12 mouse cellular contexts compared by ENCODE assay signal in genomic region chr4:126779148-126779581, GRCm38 (mm10). TPM values are rescaled to one million over a fixed set of nuclear protein-coding genes. Genes with fewer than 3 reads are reported as not detected.
DNase-seq lines count a peak whose midpoint lies in the region; ATAC-seq lines count a peak whose summit lies in the region.
"Had no signal": no experiment of that assay in that cellular context is flagged by ENCODE, and none has a peak within 500 bp of the region (broad histone marks: within the 10 kb centered on the region; RNA-seq: fewer than 3 reads in every experiment).

No protein-coding gene starts in this region.

- WGBS in heart, embryonic 16.5 days: 34% methylated on average over 8 of the region's 8 CpGs
- 33% methylated on average over 8 of the region's 8 CpGs for WGBS in embryonic facial prominence, embryonic 13.5 days
- WGBS in forebrain, embryonic 16.5 days: 13% methylated on average over 8 of the region's 8 CpGs
- WGBS in midbrain, embryonic 15.5 days: 16% methylated on average over 8 of the region's 8 CpGs
- WGBS in liver, embryonic 12.5 days (ENCODE audit: insufficient replicate concordance): 73% methylated on average over 8 of the region's 8 CpGs

- no peak overlapping the region for H3K4me3 ChIP-seq in heart, embryonic 16.5 days (ENCODE audit: low read length)
- H3K4me3 ChIP-seq in embryonic facial prominence, embryonic 13.5 days: no peak overlapping the region
- H3K4me3 ChIP-seq in forebrain, embryonic 16.5 days (replicated peaks; ENCODE audit: low read length): no peak overlapping the region
- H3K4me3 ChIP-seq in midbrain, embryonic 15.5 days: no peak overlapping the region
- H3K4me3 ChIP-seq in liver, embryonic 12.5 days: no peak overlapping the region
- H3K4me3 ChIP-seq: limb, embryonic 13.5 days had no signal

- no peak overlapping the region for H3K9ac ChIP-seq in heart, embryonic 16.5 days (ENCODE audit: low read length)
- H3K9ac ChIP-seq in embryonic facial prominence, embryonic 13.5 days: no peak overlapping the region
- H3K9ac ChIP-seq in forebrain, embryonic 16.5 days (replicated peaks; ENCODE audit: low read depth, low read length): peak overlapping the region; percentile 20; the same call in 1 of the 2 replicates
- H3K9ac ChIP-seq in midbrain, embryonic 15.5 days: peak overlapping the region; percentile 6; the same call in 1 of the 2 replicates
- no peak overlapping the region for H3K9ac ChIP-seq in liver, embryonic 12.5 days
- H3K9ac ChIP-seq: limb, embryonic 13.5 days had no signal

- intact Hi-C loops in heart, postnatal 14 days (cut with DNase I): no loop called here

- no peaks in the 10 kb centered on the region for H3K9me3 ChIP-seq in heart, embryonic 16.5 days (replicated peaks; ENCODE audit: control insufficient read depth, low read length)
- no peaks in the 10 kb centered on the region for H3K9me3 ChIP-seq in embryonic facial prominence, embryonic 13.5 days
- H3K9me3 ChIP-seq in forebrain, embryonic 16.5 days (ENCODE audit: control insufficient read depth, low read length): no peaks in the 10 kb centered on the region
- no peaks in the 10 kb centered on the region for H3K9me3 ChIP-seq in midbrain, embryonic 15.5 days
- H3K9me3 ChIP-seq in liver, embryonic 12.5 days (replicated peaks): no peaks in the 10 kb centered on the region
- H3K9me3 ChIP-seq: limb, embryonic 13.5 days had no signal

- ATAC-seq in heart, embryonic 16.5 days (replicated peaks; ENCODE audit: extremely low read depth, insufficient read depth, low FRiP score): no peak
- no peak for ATAC-seq in embryonic facial prominence, embryonic 13.5 days (ENCODE audit: insufficient number of reproducible peaks, insufficient read depth, low FRiP score, low TSS enrichment, low read depth)
- ATAC-seq in forebrain, embryonic 16.5 days: peak; percentile 26
- peak; percentile 72 for ATAC-seq in midbrain, embryonic 15.5 days (replicated peaks)
- no peak for ATAC-seq in megakaryocyte progenitor cell, adult 5-6 weeks (replicated peaks; ENCODE audit: poor library complexity)
- ATAC-seq in liver, embryonic 12.5 days: no peak
- ATAC-seq: lung, postnatal 0 days had no signal

- no peaks in the 10 kb centered on the region for H3K36me3 ChIP-seq in heart, embryonic 16.5 days (ENCODE audit: control insufficient read depth, insufficient read depth)
- peaks cover 2% of the 10 kb centered on the region; the same call in 1 of the 2 replicates for H3K36me3 ChIP-seq in embryonic facial prominence, embryonic 13.5 days
- H3K36me3 ChIP-seq in forebrain, embryonic 16.5 days (ENCODE audit: control insufficient read depth, insufficient read depth): no peaks in the 10 kb centered on the region
- no peaks in the 10 kb centered on the region for H3K36me3 ChIP-seq in midbrain, embryonic 15.5 days (replicated peaks)
- no peaks in the 10 kb centered on the region for H3K36me3 ChIP-seq in liver, embryonic 12.5 days
- H3K36me3 ChIP-seq: limb, embryonic 13.5 days had no signal

- peak overlapping the region; percentile 41 for H3K4me2 ChIP-seq in heart, embryonic 16.5 days (ENCODE audit: low read depth, low read length)
- H3K4me2 ChIP-seq in embryonic facial prominence, embryonic 13.5 days: peak overlapping the region; percentile 17; the same call in 1 of the 2 replicates
- H3K4me2 ChIP-seq in forebrain, embryonic 16.5 days (ENCODE audit: low read length): peak overlapping the region; percentile 23
- peak overlapping the region; percentile 27 for H3K4me2 ChIP-seq in midbrain, embryonic 15.5 days
- no peak overlapping the region for H3K4me2 ChIP-seq in liver, embryonic 12.5 days

- no peaks in the 10 kb centered on the region for H3K27me3 ChIP-seq in heart, embryonic 16.5 days (ENCODE audit: control insufficient read depth, insufficient read depth, low read length)
- no peaks in the 10 kb centered on the region for H3K27me3 ChIP-seq in embryonic facial prominence, embryonic 13.5 days
- H3K27me3 ChIP-seq in forebrain, embryonic 16.5 days (replicated peaks; ENCODE audit: control insufficient read depth, insufficient read depth, low read length): no peaks in the 10 kb centered on the region
- H3K27me3 ChIP-seq in midbrain, embryonic 15.5 days (replicated peaks): no peaks in the 10 kb centered on the region
- H3K27me3 ChIP-seq in liver, embryonic 12.5 days (replicated peaks): no peaks in the 10 kb centered on the region
- H3K27me3 ChIP-seq: limb, embryonic 13.5 days had no signal

- no peak overlapping the region for H3K27ac ChIP-seq in heart, embryonic 16.5 days (ENCODE audit: low read length)
- H3K27ac ChIP-seq in embryonic facial prominence, embryonic 13.5 days: no peak overlapping the region
- peak overlapping the region; percentile 68 for H3K27ac ChIP-seq in forebrain, embryonic 16.5 days (ENCODE audit: low read length)
- H3K27ac ChIP-seq in midbrain, embryonic 15.5 days: peak overlapping the region; percentile 77
- H3K27ac ChIP-seq in liver, embryonic 12.5 days: no peak overlapping the region
- H3K27ac ChIP-seq: limb, embryonic 13.5 days had no signal

- H3K4me1 ChIP-seq in heart, embryonic 16.5 days (ENCODE audit: control insufficient read depth, insufficient read depth, low read length): peaks cover 10% of the 10 kb centered on the region
- peaks cover 29% of the 10 kb centered on the region for H3K4me1 ChIP-seq in embryonic facial prominence, embryonic 13.5 days
- H3K4me1 ChIP-seq in forebrain, embryonic 16.5 days (replicated peaks; ENCODE audit: control insufficient read depth, insufficient read depth, low read length): peaks cover 48% of the 10 kb centered on the region
- H3K4me1 ChIP-seq in midbrain, embryonic 15.5 days: peaks cover 36% of the 10 kb centered on the region
- H3K4me1 ChIP-seq in liver, embryonic 12.5 days: no peaks in the 10 kb centered on the region

- no peak for DNase-seq in heart, postnatal 14 days

RNA-seq across cellular contexts. Expression of gene AU040320, which starts 25.8 kb away (rescaled TPM):
- polyA plus RNA-seq in heart, embryonic 16.5 days (2015; fragmentation: Nextera tagmentation; extraction: Ambion mirVana): 21.1 and 22.0 TPM in 2 replicates
- 10 to 100 TPM; 29.9 to 30.3 TPM for total RNA-seq in heart, postnatal 14 days (2021)
- polyA plus RNA-seq in embryonic facial prominence, embryonic 13.5 days (2015; fragmentation: Nextera tagmentation; extraction: Ambion mirVana): 15.9 and 17.4 TPM in 2 replicates
- 32.8 and 35.0 TPM in 2 replicates for polyA plus RNA-seq in forebrain, embryonic 16.5 days (2015; fragmentation: Nextera tagmentation; extraction: Ambion mirVana)
- 40.5 and 41.4 TPM in 2 replicates for polyA plus RNA-seq in midbrain, embryonic 15.5 days (2015; fragmentation: Nextera tagmentation; extraction: Ambion mirVana)
- total RNA-seq in megakaryocyte progenitor cell, adult 5-6 weeks (2015): 11.6 and 14.3 TPM in 2 replicates
- 12.5 and 19.1 TPM in 2 replicates for total RNA-seq in megakaryocyte progenitor cell, adult 5-6 weeks (2017)
- polyA plus RNA-seq in liver, embryonic 12.5 days (2016; fragmentation: Nextera tagmentation; extraction: Ambion mirVana): 10.3 and 10.8 TPM in 2 replicates

RNA-seq across cellular contexts. Expression of gene Ncdn, which starts 25.9 kb away (rescaled TPM):
- polyA plus RNA-seq in heart, embryonic 16.5 days (2015; fragmentation: Nextera tagmentation; extraction: Ambion mirVana): 22.4 and 23.3 TPM in 2 replicates
- 10 to 100 TPM; 12.5 to 15.0 TPM for total RNA-seq in heart, postnatal 14 days (2021)
- 29.5 and 30.7 TPM in 2 replicates for polyA plus RNA-seq in embryonic facial prominence, embryonic 13.5 days (2015; fragmentation: Nextera tagmentation; extraction: Ambion mirVana)
- 120 and 129 TPM in 2 replicates for polyA plus RNA-seq in forebrain, embryonic 16.5 days (2015; fragmentation: Nextera tagmentation; extraction: Ambion mirVana)
- 133 TPM in 2 replicates for polyA plus RNA-seq in midbrain, embryonic 15.5 days (2015; fragmentation: Nextera tagmentation; extraction: Ambion mirVana)
- 8.9 and 9.6 TPM in 2 replicates for total RNA-seq in megakaryocyte progenitor cell, adult 5-6 weeks (2015)
- total RNA-seq in megakaryocyte progenitor cell, adult 5-6 weeks (2017): 8.2 and 8.5 TPM in 2 replicates
- polyA plus RNA-seq in liver, embryonic 12.5 days (2016; fragmentation: Nextera tagmentation; extraction: Ambion mirVana): 14.7 and 15.2 TPM in 2 replicates

RNA-seq across cellular contexts. Expression of gene Tfap2e, which starts 43.1 kb away (rescaled TPM):
- polyA plus RNA-seq in heart, embryonic 16.5 days (2015; fragmentation: Nextera tagmentation; extraction: Ambion mirVana): not detected in 2 replicates
- total RNA-seq in heart, postnatal 14 days (2021): not detected
- 0.17 TPM in 1 of 2 replicates, not detected in the other for polyA plus RNA-seq in embryonic facial prominence, embryonic 13.5 days (2015; fragmentation: Nextera tagmentation; extraction: Ambion mirVana)
- polyA plus RNA-seq in forebrain, embryonic 16.5 days (2015; fragmentation: Nextera tagmentation; extraction: Ambion mirVana): 0.34 and 0.75 TPM in 2 replicates
- 0.79 and 0.93 TPM in 2 replicates for polyA plus RNA-seq in midbrain, embryonic 15.5 days (2015; fragmentation: Nextera tagmentation; extraction: Ambion mirVana)
- not detected in 2 replicates for total RNA-seq in megakaryocyte progenitor cell, adult 5-6 weeks (2015)
- total RNA-seq in megakaryocyte progenitor cell, adult 5-6 weeks (2017): not detected in 2 replicates
- polyA plus RNA-seq in liver, embryonic 12.5 days (2016; fragmentation: Nextera tagmentation; extraction: Ambion mirVana): not detected in 2 replicates
- total RNA-seq: granulocyte monocyte progenitor cell, adult 5-6 weeks had no signal
- polyA plus RNA-seq: kidney, embryonic 14.5 days; lung, postnatal 0 days; small intestine, adult 2 months had no signal

Comparison
In these comparisons a context has a peak if more than half of its experiments do, and no peak if none do; other contexts are left out.
1. ATAC-seq: peak in forebrain, embryonic 16.5 days (single experiment) and midbrain, embryonic 15.5 days (single experiment); none in heart, embryonic 16.5 days (single experiment), embryonic facial prominence, embryonic 13.5 days (single experiment), megakaryocyte progenitor cell, adult 5-6 weeks (single experiment) and liver, embryonic 12.5 days (single experiment).
2. H3K27ac ChIP-seq: peak in forebrain, embryonic 16.5 days (single experiment) and midbrain, embryonic 15.5 days (single experiment); none in heart, embryonic 16.5 days (single experiment), embryonic facial prominence, embryonic 13.5 days (single experiment) and liver, embryonic 12.5 days (single experiment).
3. H3K9ac ChIP-seq: peak in forebrain, embryonic 16.5 days (single experiment) and midbrain, embryonic 15.5 days (single experiment); none in heart, embryonic 16.5 days (single experiment), embryonic facial prominence, embryonic 13.5 days (single experiment) and liver, embryonic 12.5 days (single experiment).